Mouse (Mus musculus) heart, postnatal 36 days (tissue): ENCODE measurements at regions not wholly inside any gene's neighbourhood (a gene's known extent, or its start where the extent isn't known, plus 50 kb on each side); places are given as distances from the start of the nearest gene placed in this dataset.
"Not testable (repeated sequence)": the region's sequence is repeated elsewhere in the genome, so short reads cannot be mapped to it uniquely, and the experiment has no call there.

Experiments
- DNase-seq, 2 experiments: peaks; one replicate each; pipeline ENCODE4 v3.0.0; 2021 to 2022
- intact Hi-C: fragments of 180-260 bp; cut with DNase I; formaldehyde crosslinking; loops from one replicate; pipeline ENCODE4 v1.15.1; 2025

GRCm38 (mm10) chr11:26711237-26711636, 117.4 kb upstream of the Vrk2 start:
- intact Hi-C loops, DNase-seq: not testable (repeated sequence)

GRCm38 (mm10) chr11:26708636-26709035, 114.8 kb upstream of the Vrk2 start:
- intact Hi-C loops: no loop called here
- no peak for DNase-seq

- intact Hi-C loops: no loop called here
- DNase-seq: no peak
Measured at GRCm38 (mm10) chr11:26683850-26684249, 90.1 kb upstream of the Vrk2 start.

GRCm38 (mm10) chr11:26667251-26667650, 73.5 kb upstream of the Vrk2 start:
- no peak for DNase-seq
- intact Hi-C loops: no loop called here

GRCm38 (mm10) chr11:26660878-26661277, 67.1 kb upstream of the Vrk2 start:
- no peak for DNase-seq

GRCm38 (mm10) chr11:26649165-26649564, 55.4 kb upstream of the Vrk2 start:
- DNase-seq, intact Hi-C loops: not testable (repeated sequence)

More at GRCm38 (mm10) chr11:26660878-26661277, 67.1 kb upstream of the Vrk2 start:
- intact Hi-C loops: no loop called here
